Mouse (Mus musculus): ENCODE results near the gene Megf11. TPM values are rescaled to one million over a fixed set of nuclear protein-coding genes. Genes with fewer than 3 reads are reported as not detected.
A peak's percentile ranks its signal among the peaks of the same experiment; 100 is the strongest.

Gene Megf11
- polyA plus RNA-seq, 1 experiment from 2014 or later = 18.0 TPM

DNA sequence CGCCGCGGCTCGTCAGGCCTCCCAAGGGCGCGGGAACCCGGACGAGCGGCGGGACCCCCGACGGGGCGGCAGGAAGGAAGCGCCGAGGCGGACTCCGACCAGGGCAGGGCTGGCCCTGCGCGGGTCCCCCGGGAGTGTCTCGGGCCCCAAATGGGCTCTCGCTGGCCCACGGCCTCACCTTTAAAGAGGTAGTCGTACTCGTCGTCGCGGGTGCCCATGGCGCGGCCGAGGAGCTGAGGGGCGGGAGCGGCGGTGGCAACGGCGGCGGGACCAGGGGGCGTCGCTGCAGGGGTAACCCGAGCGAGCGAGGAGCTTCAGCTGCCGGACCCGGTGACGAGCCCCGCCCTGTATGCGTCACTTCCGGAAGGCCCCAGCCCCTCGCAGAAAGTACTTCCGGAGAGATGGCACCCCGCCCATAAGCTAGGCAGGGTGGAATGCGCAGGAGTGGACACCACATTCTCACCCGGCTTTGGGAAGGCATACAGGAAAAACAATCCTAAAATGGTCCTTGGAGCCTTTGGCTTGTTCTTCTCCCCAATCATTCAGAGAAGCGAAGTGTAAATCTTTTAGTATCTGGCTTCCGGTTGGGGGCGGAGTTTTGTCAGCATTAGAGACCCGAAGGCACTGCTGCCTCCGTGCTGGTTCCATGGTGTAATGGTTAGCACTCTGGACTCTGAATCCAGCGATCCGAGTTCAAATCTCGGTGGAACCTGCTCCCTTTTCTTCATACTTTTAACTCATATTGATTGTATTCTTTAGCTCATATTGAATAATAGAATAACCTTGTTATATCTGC, 352.2 kb downstream of the Megf11 start, which contains the start of gene Rab11a:
Gene Rab11a (minus strand): TSS at position 353 of the 796 bp plus-strand sequence.
- peak within 1 kb of the TSS; percentile 95 for H3K27ac ChIP-seq (replicated peaks)
- peak; percentile 98 for ATAC-seq (ENCODE audit: low read depth)
- no peaks in the 10 kb centered on the region for H3K9me3 ChIP-seq
- WGBS = under 1% methylated on average over 56 of the region's 61 CpGs
- no peaks in the 10 kb centered on the region for H3K27me3 ChIP-seq
- H3K9ac ChIP-seq = peak within 1 kb of the TSS; percentile 93
- H3K36me3 ChIP-seq = no peaks in the 10 kb centered on the region
- H3K4me3 ChIP-seq = peak within 1 kb of the TSS; percentile 79
- peaks cover 12% of the 10 kb centered on the region for H3K4me1 ChIP-seq (replicated peaks)
- peak within 1 kb of the TSS; percentile 74 for H3K4me2 ChIP-seq

DNA sequence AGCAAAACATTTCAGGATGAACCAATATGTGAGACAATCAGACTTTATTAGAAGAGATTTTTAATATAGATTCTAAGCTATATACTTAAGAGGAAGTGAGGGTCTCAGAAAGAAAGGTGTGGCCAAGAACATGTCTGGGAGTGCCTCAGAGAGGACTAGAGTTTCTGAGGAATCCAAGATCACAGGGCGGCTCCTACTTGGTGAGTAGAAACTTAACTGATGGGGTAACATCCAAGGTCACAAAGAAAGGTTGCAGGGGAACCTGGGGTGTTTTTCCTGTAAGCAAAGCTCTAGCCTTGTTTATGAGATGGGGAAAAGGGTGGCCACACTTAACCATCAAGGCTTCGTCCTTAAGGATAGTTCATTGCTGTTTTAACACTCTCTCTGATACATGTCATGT, 353.6 kb downstream of the Megf11 start:
- no peak overlapping the region for H3K9ac ChIP-seq
- H3K9me3 ChIP-seq = no peaks in the 10 kb centered on the region
- H3K4me3 ChIP-seq = no peak overlapping the region
- H3K4me1 ChIP-seq (replicated peaks) = peaks cover 12% of the 10 kb centered on the region
- no peak overlapping the region for H3K27ac ChIP-seq (replicated peaks)
- H3K36me3 ChIP-seq = no peaks in the 10 kb centered on the region
- WGBS = 88% methylated on average over 2 of the region's 2 CpGs
- no peak for ATAC-seq (ENCODE audit: low read depth)
- no peaks in the 10 kb centered on the region for H3K27me3 ChIP-seq
- H3K4me2 ChIP-seq = no peak overlapping the region

- Histone ChIP-seq H3K4me2 (no peak overlapping the region), H3K9me3 (no peaks in the 10 kb centered on the region), H3K4me3 (no peak overlapping the region), H3K27me3 (no peaks in the 10 kb centered on the region), H3K4me1 (replicated peaks) (no peaks in the 10 kb centered on the region), H3K36me3 (no peaks in the 10 kb centered on the region), H3K27ac (replicated peaks) (no peak overlapping the region), H3K9ac (no peak overlapping the region)
- 83% methylated on average over 1 of the region's 1 CpGs for WGBS
- ATAC-seq (ENCODE audit: low read depth) = no peak
These were observed 357.0 kb downstream of the Megf11 start for GRCm38 (mm10) chr9:64742453-64742852.

GRCm38 (mm10) chr9:64747735-64748134, 362.3 kb downstream of the Megf11 start:
- H3K36me3 ChIP-seq = no peaks in the 10 kb centered on the region
- WGBS = 84% methylated on average over 4 of the region's 4 CpGs
- no peaks in the 10 kb centered on the region for H3K4me1 ChIP-seq (replicated peaks)
- H3K27me3 ChIP-seq = no peaks in the 10 kb centered on the region
- no peak overlapping the region for H3K27ac ChIP-seq (replicated peaks)
- no peaks in the 10 kb centered on the region; the same call in 1 of the 2 replicates for H3K9me3 ChIP-seq
- H3K9ac ChIP-seq = no peak overlapping the region
- no peak overlapping the region for H3K4me2 ChIP-seq
- H3K4me3 ChIP-seq = no peak overlapping the region
- no peak for ATAC-seq (ENCODE audit: low read depth)

- 84% methylated on average over 6 of the region's 6 CpGs for WGBS
- H3K27ac ChIP-seq (replicated peaks) = no peak overlapping the region
- ATAC-seq (ENCODE audit: low read depth) = no peak
- no peaks in the 10 kb centered on the region for H3K27me3 ChIP-seq
- H3K36me3 ChIP-seq = no peaks in the 10 kb centered on the region
- H3K9me3 ChIP-seq = no peaks in the 10 kb centered on the region; the same call in 1 of the 2 replicates
- H3K4me2 ChIP-seq = no peak overlapping the region
- H3K4me3 ChIP-seq = no peak overlapping the region
- no peak overlapping the region for H3K9ac ChIP-seq
- no peaks in the 10 kb centered on the region for H3K4me1 ChIP-seq (replicated peaks)
These were observed 363.9 kb downstream of the Megf11 start for GRCm38 (mm10) chr9:64749314-64749713.

- 93% methylated on average over 5 of the region's 5 CpGs for WGBS
- Histone ChIP-seq H3K9ac (no peak overlapping the region), H3K4me1 (replicated peaks) (no peaks in the 10 kb centered on the region), H3K9me3 (no peaks in the 10 kb centered on the region; the same call in 1 of the 2 replicates), H3K4me3 (no peak overlapping the region), H3K4me2 (no peak overlapping the region), H3K36me3 (no peaks in the 10 kb centered on the region), H3K27ac (replicated peaks) (no peak overlapping the region), H3K27me3 (no peaks in the 10 kb centered on the region)
- ATAC-seq (ENCODE audit: low read depth) = no peak
These were observed 367.1 kb downstream of the Megf11 start for GRCm38 (mm10) chr9:64752575-64752974.

GRCm38 (mm10) chr9:64758052-64758451, 372.6 kb downstream of the Megf11 start:
- no peaks in the 10 kb centered on the region for H3K36me3 ChIP-seq
- no peak overlapping the region for H3K27ac ChIP-seq (replicated peaks)
- no peaks in the 10 kb centered on the region for H3K27me3 ChIP-seq
- H3K4me2 ChIP-seq = no peak overlapping the region
- no peaks in the 10 kb centered on the region for H3K4me1 ChIP-seq (replicated peaks)
- WGBS = 65% methylated on average over 14 of the region's 14 CpGs
- no peak for ATAC-seq (ENCODE audit: low read depth)
- no peak overlapping the region for H3K4me3 ChIP-seq
- no peak overlapping the region for H3K9ac ChIP-seq
- H3K9me3 ChIP-seq = no peaks in the 10 kb centered on the region

Small RNAs within 50 kb of the gene (microRNA-seq; reads per million reads assigned to microRNA genes)
- gene Gm47308 = not detected

Other genes with a start within 250 kb of the Megf11 start
- gene Zwilch, start 212.5 kb upstream of the Megf11 start, polyA plus RNA-seq (2015; fragmentation: Nextera tagmentation; extraction: Ambion mirVana) = 5.0 and 9.5 TPM in 2 replicates
- 668 and 699 TPM in 2 replicates for gene Rpl4, start 212.3 kb upstream of the Megf11 start, polyA plus RNA-seq (2015; fragmentation: Nextera tagmentation; extraction: Ambion mirVana)
- gene Snapc5, start 206.4 kb upstream of the Megf11 start, polyA plus RNA-seq (2015; fragmentation: Nextera tagmentation; extraction: Ambion mirVana) = 38.4 and 43.0 TPM in 2 replicates
- gene Uchl4, start 150.4 kb upstream of the Megf11 start, polyA plus RNA-seq (2015; fragmentation: Nextera tagmentation; extraction: Ambion mirVana) = 2.1 and 2.9 TPM in 2 replicates
- gene Map2k1, start 132.0 kb upstream of the Megf11 start, polyA plus RNA-seq (2015; fragmentation: Nextera tagmentation; extraction: Ambion mirVana) = 54.1 and 61.0 TPM in 2 replicates
- 78.9 and 80.5 TPM in 2 replicates for gene Tipin, start 104.0 kb upstream of the Megf11 start, polyA plus RNA-seq (2015; fragmentation: Nextera tagmentation; extraction: Ambion mirVana)
- gene Dis3l, start 44.3 kb upstream of the Megf11 start, polyA plus RNA-seq (2015; fragmentation: Nextera tagmentation; extraction: Ambion mirVana) = 20.6 and 23.4 TPM in 2 replicates

All from neural tube, embryonic 13.5 days (tissue).